Mouse (Mus musculus): Measurements from ENCODE around the gene Cldn7. TPM values are rescaled to one million over a fixed set of nuclear protein-coding genes. Genes with fewer than 3 reads are reported as not detected.
"Not testable (repeated sequence)": the region's sequence is repeated elsewhere in the genome, so short reads cannot be mapped to it uniquely, and the experiment has no call there.

Cldn7 gene
- total RNA-seq (2021), result not detected
- long read RNA-seq, experiment 1, result 0 reads
- long read RNA-seq, experiment 2, result 0 reads

GRCm38 (mm10) chr11:69964650-69965270 lies at the start of gene Cldn7:
Gene Cldn7, plus strand, starts transcription at chr11:69964779.
- DNase-seq (ENCODE audit: low spot score), result no peak

DNA sequence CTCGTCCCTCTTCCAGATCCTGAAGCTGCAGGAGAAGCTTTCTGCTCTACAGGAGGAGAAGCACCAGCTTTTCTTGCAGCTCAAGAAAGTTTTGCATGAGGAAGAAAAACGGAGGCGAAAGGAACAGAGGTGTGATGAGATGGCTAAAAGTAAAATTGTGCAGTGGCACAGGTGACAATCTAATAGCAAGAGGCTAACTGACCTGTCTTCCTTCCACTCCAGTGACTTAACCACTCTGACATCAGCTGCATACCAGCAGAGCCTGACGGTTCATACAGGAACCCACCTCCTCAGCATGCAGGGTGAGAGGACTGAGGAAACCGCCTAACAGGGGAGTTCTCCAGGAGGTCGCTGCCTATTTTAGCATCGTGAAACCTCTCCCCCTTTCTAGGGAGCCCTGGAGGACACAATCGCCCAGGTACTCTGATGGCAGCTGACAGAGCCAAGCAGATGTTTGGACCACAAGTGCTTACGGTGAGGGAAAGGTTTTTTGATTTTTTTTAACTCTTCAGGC lies 49.6 kb upstream of the Cldn7 start:
- DNase-seq (ENCODE audit: low spot score), result no peak

GRCm38 (mm10) chr11:69915667-69916627 lies 48.6 kb upstream of the Cldn7 start:
- DNase-seq (ENCODE audit: low spot score), result no peak

- not testable (repeated sequence) for DNase-seq (ENCODE audit: low spot score)
Observed at GRCm38 (mm10) chr11:69916652-69917378, 47.8 kb upstream of the Cldn7 start.

- DNase-seq (ENCODE audit: low spot score), result no peak
Observed at GRCm38 (mm10) chr11:69917379-69917948, 47.1 kb upstream of the Cldn7 start.

DNA sequence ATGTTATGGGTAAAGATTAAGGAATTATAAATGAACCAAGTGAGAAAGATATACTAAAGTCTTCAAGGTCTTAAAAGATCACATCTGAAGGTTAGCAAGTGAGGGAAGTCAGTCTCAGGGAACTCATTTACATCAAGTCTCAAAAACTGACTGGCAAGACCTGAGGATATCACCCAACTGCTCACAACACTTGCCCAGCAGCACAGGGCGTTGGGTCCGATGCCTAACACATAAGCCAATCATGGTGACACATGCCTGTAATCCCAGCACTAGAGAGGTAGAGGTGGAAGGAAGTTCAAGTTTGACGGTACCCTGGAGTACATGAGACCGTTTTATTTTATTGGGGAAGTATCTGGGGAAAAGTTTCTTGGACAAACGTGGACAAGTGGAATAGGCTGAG lies 46.5 kb upstream of the Cldn7 start:
- DNase-seq (ENCODE audit: low spot score), result no peak

DNA sequence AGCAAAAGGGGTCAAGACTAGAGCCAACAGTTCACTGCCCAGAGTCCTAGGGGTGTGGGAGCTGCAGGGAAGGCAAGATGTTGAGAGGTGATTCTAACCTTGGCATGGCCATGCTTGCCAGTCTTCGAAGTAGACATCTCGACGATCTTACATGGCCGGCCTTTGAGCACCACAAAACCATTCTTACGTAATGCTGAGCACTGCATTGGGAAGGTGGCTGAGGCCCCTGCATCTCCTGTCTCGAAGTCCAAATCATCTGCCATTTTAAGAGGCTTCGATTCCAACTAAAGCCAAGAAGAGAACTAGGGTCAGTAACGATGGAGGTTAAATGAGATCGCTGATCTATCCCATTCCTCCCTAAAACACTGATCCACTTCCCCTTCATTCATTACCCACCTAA lies 45.5 kb upstream of the Cldn7 start:
- DNase-seq (ENCODE audit: low spot score), result no peak

- DNase-seq (ENCODE audit: low spot score), result peak; percentile 91
Observed at GRCm38 (mm10) chr11:69919661-69920265, 44.8 kb upstream of the Cldn7 start.

- no peak for DNase-seq (ENCODE audit: low spot score)
Observed at GRCm38 (mm10) chr11:69920266-69921031, 44.1 kb upstream of the Cldn7 start.

- peak; percentile 100 for DNase-seq (ENCODE audit: low spot score)
Observed at GRCm38 (mm10) chr11:69921114-69922011, 43.2 kb upstream of the Cldn7 start, which contains the start of gene Eif5a. Gene Eif5a, minus strand, starts transcription at chr11:69921958.

GRCm38 (mm10) chr11:69922012-69922756 lies 42.4 kb upstream of the Cldn7 start:
- no peak for DNase-seq (ENCODE audit: low spot score)

DNA sequence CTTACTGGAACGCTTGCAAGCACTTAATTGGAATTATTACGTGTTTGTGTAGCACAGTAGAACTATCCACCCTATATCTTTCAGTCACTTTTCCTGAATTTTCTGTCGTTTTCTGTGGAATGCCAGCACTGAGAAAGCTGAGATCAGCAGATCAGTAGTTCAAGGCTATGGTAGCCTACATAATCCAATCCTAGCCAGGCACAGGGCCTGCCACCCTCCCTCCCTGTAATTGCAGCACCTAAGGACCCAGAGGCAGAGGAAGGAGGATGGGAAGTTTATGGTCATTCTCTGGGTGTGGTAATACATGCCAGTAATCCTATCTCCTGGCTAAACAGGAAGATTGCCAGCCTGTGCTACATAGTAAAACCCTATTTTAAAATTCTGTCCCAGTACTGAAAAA lies 41.8 kb upstream of the Cldn7 start:
- DNase-seq (ENCODE audit: low spot score), result no peak

DNA sequence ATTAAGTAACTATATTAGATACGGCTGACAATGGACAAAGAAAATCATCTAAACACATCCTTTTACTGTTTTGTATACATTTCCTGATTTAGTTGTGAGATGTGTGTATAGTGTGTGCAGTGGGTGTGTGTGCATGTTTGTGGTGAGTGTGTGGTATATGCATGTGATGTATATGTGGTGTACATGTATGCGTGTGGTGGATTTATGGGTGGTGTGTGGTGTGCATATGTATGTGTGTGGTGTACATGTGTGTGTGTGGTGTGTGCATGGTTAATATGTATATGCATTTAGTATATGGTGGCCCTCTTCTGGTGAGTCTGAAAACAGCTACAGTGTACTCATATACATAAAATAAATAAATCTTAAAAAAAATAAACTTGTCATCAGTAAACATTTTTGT lies 37.1 kb upstream of the Cldn7 start:
- DNase-seq (ENCODE audit: low spot score), result no peak

DNA sequence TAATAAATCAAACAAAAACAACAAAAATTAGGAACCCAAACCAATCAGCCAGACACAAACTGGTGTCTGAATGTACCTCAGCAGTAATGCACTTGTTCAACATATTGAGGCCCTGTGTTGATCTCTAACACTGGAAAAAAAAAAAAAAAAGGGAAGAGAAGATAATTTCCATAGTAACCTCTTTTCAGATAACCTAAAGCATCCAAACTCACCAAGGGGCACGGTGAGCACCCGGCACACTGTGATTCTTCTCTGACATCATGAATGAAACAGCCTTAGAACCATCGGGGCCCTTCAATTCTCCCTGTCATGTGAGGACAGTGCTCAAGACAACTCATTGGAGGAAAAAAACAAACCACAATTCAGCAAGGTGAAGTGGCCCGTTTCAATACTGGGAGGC lies 34.9 kb upstream of the Cldn7 start:
- no peak for DNase-seq (ENCODE audit: low spot score)

DNA sequence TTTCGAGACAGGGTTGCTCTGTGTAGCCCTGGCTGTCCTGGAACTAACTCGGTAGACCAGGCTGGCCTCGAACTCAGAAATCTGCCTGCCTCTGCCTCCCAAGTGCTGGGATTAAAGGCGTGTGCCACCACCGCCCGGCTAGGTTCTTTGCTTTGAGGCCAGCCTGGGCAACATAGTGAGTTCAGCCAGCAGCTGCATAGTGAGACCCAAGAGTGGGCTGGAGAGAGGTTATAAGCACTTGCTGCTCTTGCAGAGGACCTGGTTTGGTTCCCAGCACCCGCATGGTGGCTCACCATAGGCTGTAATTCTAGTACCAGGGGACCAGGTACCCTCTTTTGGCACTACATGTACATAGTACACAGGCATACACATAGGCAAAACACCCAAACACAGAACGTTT lies 34.4 kb upstream of the Cldn7 start:
- not testable (repeated sequence) for DNase-seq (ENCODE audit: low spot score)

- no peak for DNase-seq (ENCODE audit: low spot score)
Observed at GRCm38 (mm10) chr11:69930967-69931537, 33.5 kb upstream of the Cldn7 start.

DNA sequence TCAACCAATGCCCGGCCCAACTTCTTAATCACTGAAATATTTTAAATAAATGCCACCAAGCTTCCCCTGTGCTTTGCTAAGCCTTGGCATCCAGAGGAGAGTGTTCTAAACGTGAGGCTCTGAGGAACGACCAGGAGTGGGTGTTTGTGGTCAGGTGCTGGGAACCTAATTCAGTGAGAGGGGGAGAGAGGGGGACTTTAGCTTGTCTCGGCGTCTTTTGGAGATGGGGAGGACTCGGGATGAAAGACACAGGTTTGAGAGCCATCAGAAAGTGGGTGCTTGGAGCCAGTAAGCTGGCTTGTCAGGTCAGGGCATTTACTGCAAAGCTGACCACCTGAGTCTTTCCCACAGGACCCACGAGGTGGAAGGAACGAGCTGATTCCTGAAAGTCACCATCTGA lies 32.8 kb upstream of the Cldn7 start:
- no peak for DNase-seq (ENCODE audit: low spot score)

DNA sequence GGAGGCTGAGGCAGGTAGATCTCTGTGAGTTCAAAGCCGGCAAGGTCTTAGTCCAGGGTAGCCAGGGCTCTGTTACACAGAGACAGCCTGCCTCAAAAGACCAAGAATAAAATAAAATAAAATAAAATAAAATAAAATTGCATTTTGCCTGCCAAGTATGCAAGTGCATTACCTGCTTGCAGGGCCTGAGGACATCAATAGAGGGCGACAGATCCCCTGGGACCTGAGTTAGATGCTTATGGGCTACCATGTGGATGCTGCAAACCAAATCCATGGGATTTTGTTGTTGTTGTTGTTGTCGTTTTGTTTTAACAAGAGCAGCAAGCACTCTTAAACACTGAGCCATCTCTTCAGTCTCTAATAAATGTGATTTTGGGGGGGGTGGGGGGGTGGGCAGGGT lies 32.3 kb upstream of the Cldn7 start:
- no peak for DNase-seq (ENCODE audit: low spot score)

Data from gastrocnemius, adult 18-20 months (tissue).